Mouse (Mus musculus): ENCODE data around the gene Gm29776.

GRCm38 (mm10) chr14:54714121-54714520, 15.5 kb upstream of the Gm29776 start:
- TF ChIP-seq POLR2A (IDR thresholded peaks at IDR 0.05; ENCODE audit: borderline replicate concordance, extremely low read depth, low read depth, low read length) (no peak), CTCF (IDR thresholded peaks at IDR 0.05; ENCODE audit: insufficient read depth, low read length) (0 out of 2 replicates have a peak, but pooled peaks have one; percentile 15)

All from lung, adult 2 months (tissue).